Mouse (Mus musculus) E14TG2a.4 (cell line): ENCODE data around the gene Mthfsd.

Experiments
- CTCF ChIP-seq: conservative IDR thresholded peaks from 2 replicates; pipeline ENCODE4 v1.5.1; 2014; ENCODE audit warnings: low read length
- NANOG ChIP-seq: IDR thresholded peaks from 2 replicates; pipeline ENCODE4 v1.6.1; 2014; ENCODE audit warnings: borderline replicate concordance, low read length, mixed read lengths
- POU5F1 ChIP-seq: IDR thresholded peaks from 2 replicates; pipeline ENCODE4 v1.6.1; 2014; ENCODE audit warnings: low read length, borderline replicate concordance

- TF ChIP-seq CTCF, result no peak
- no peak for TF ChIP-seq NANOG
- TF ChIP-seq POU5F1, result no peak
These were observed 16.1 kb downstream of the Mthfsd start for GRCm38 (mm10) chr8:121092141-121092540.
